Mouse (Mus musculus) neural tube, embryonic 11.5 days (tissue): ENCODE data around the gene Csrnp3. TPM values are rescaled to one million over a fixed set of nuclear protein-coding genes. Genes with fewer than 3 reads are reported as not detected.
A peak's percentile ranks its signal among the peaks of the same experiment; 100 is the strongest.

Experiments
- ATAC-seq: fragments of 200-750 bp; cut with Nextera tagmentation; 2 replicates; pipeline ENCODE4 v1.8.0; 2017; ENCODE audit warnings: moderate number of reproducible peaks, mild to moderate bottlenecking, moderate TSS enrichment, moderate library complexity; ENCODE audit not compliant: insufficient read depth, low FRiP score, low TSS enrichment
- DNase-seq: peaks from one replicate; pipeline ENCODE4 v3.0.0-alpha.2; 2015; ENCODE audit warnings: low spot score
- H3K27ac ChIP-seq: fragments of 300-500 bp; sonication (generic); 2 replicates; pipeline ENCODE4 v1.5.1; 2014; ENCODE audit warnings: low read depth, mild to moderate bottlenecking, low read length
- H3K27me3 ChIP-seq: fragments of 300-500 bp; sonication (generic); 2 replicates; pipeline ENCODE4 v1.6.1; 2014; ENCODE audit warnings: mild to moderate bottlenecking, low read length, mixed read lengths; ENCODE audit not compliant: control insufficient read depth, insufficient read depth
- H3K36me3 ChIP-seq: fragments of 300-500 bp; sonication (generic); 2 replicates; pipeline ENCODE4 v1.6.1; 2014; ENCODE audit warnings: mild to moderate bottlenecking, low read length, moderate library complexity, mixed read lengths; ENCODE audit not compliant: control insufficient read depth, insufficient read depth
- H3K4me1 ChIP-seq: fragments of 300-500 bp; sonication (generic); 2 replicates; pipeline ENCODE4 v1.6.1; 2014; ENCODE audit warnings: low read length, mixed read lengths; ENCODE audit not compliant: control insufficient read depth, insufficient read depth
- H3K4me2 ChIP-seq: fragments of 300-500 bp; sonication (generic); 2 replicates; pipeline ENCODE4 v1.6.1; 2014; ENCODE audit warnings: low read depth, mild to moderate bottlenecking, moderate library complexity
- H3K4me3 ChIP-seq: fragments of 300-500 bp; sonication (generic); 2 replicates; pipeline ENCODE4 v1.5.1; 2014; ENCODE audit warnings: low read depth, low read length
- H3K9ac ChIP-seq: fragments of 300-500 bp; sonication (generic); 2 replicates; pipeline ENCODE4 v1.6.1; 2014; ENCODE audit warnings: mild to moderate bottlenecking, low read length
- H3K9me3 ChIP-seq: fragments of 300-500 bp; sonication (generic); 2 replicates; pipeline ENCODE4 v1.6.1; 2016; ENCODE audit warnings: low read length; ENCODE audit not compliant: control insufficient read depth
- WGBS: fragments of 180-500 bp; shearing (Covaris S2); extraction: QIAGEN DNeasy Blood & Tissue Kit; methylation state at CpG from one replicate; pipeline ENCODE4 v1.1.7; 2014; 5-methylcytosine and 5-hydroxymethylcytosine counted together
- polyA plus RNA-seq: library from polyadenylated mRNA; unstranded; fragments of >200 nt; fragmentation: Nextera tagmentation; extraction: Ambion mirVana; gene quantifications from 2 replicates; pipeline ENCODE4 v1.2.1, GENCODE M21; 2014

Gene Csrnp3
- polyA plus RNA-seq, 1 experiment from 2014 or later: 16.7 TPM

- 70% methylated on average over 8 of the region's 8 CpGs for WGBS
- ATAC-seq: no peak
Measured at GRCm38 (mm10) chr2:65926935-65927708, 81.6 kb downstream of the Csrnp3 start.

GRCm38 (mm10) chr2:65929286-65929685 is 83.7 kb downstream of the Csrnp3 start:
- no peak for DNase-seq
- Histone ChIP-seq H3K9me3 (no peaks in the 10 kb centered on the region), H3K4me1 (peaks cover 8% of the 10 kb centered on the region), H3K4me2 (no peak overlapping the region), H3K9ac (no peak overlapping the region), H3K36me3 (no peaks in the 10 kb centered on the region), H3K27me3 (no peaks in the 10 kb centered on the region), H3K27ac (no peak overlapping the region; the same call in 1 of the 2 replicates), H3K4me3 (no peak overlapping the region)
- ATAC-seq: no peak
- 36% methylated on average over 3 of the region's 3 CpGs for WGBS

More at GRCm38 (mm10) chr2:65926935-65927708, 81.6 kb downstream of the Csrnp3 start:
- Histone ChIP-seq H3K4me2 (no peak overlapping the region), H3K27me3 (no peaks in the 10 kb centered on the region), H3K9me3 (no peaks in the 10 kb centered on the region), H3K4me3 (no peak overlapping the region), H3K36me3 (no peaks in the 10 kb centered on the region), H3K4me1 (peaks cover 8% of the 10 kb centered on the region), H3K27ac (no peak overlapping the region), H3K9ac (no peak overlapping the region)
- DNase-seq: no peak

- H3K9me3 ChIP-seq: no peaks in the 10 kb centered on the region
- peak; percentile 66 for DNase-seq
- peak overlapping the region; percentile 33 for H3K4me2 ChIP-seq
- peaks cover 8% of the 10 kb centered on the region for H3K4me1 ChIP-seq
- no peaks in the 10 kb centered on the region for H3K27me3 ChIP-seq
- peak overlapping the region; percentile 74 for H3K27ac ChIP-seq
- H3K36me3 ChIP-seq: no peaks in the 10 kb centered on the region
- WGBS: 27% methylated on average over 11 of the region's 11 CpGs
- peak overlapping the region; percentile 18; the same call in 1 of the 2 replicates for H3K9ac ChIP-seq
- peak; percentile 73 for ATAC-seq
- peak overlapping the region; percentile 12; the same call in 1 of the 2 replicates for H3K4me3 ChIP-seq
Measured at GRCm38 (mm10) chr2:65929927-65930326, 84.4 kb downstream of the Csrnp3 start.

GRCm38 (mm10) chr2:65931313-65931712 is 85.7 kb downstream of the Csrnp3 start:
- Histone ChIP-seq H3K36me3 (no peaks in the 10 kb centered on the region), H3K27me3 (no peaks in the 10 kb centered on the region), H3K4me1 (peaks cover 12% of the 10 kb centered on the region; the same call in 1 of the 2 replicates), H3K4me3 (peak overlapping the region; percentile 26), H3K27ac (peak overlapping the region; percentile 75), H3K9me3 (no peaks in the 10 kb centered on the region), H3K4me2 (peak overlapping the region; percentile 42), H3K9ac (peak overlapping the region; percentile 40; the same call in 1 of the 2 replicates)
- 52% methylated on average over 7 of the region's 7 CpGs for WGBS
- DNase-seq (no peak), ATAC-seq (no peak)

- WGBS: under 1% methylated on average over 11 of the region's 11 CpGs
Measured at GRCm38 (mm10) chr2:65931841-65932311, 86.3 kb downstream of the Csrnp3 start.

GRCm38 (mm10) chr2:65934099-65934498 is 88.5 kb downstream of the Csrnp3 start:
- DNase-seq (no peak), ATAC-seq (peak; percentile 35; the same call in 1 of the 2 replicates)
- Histone ChIP-seq H3K36me3 (no peaks in the 10 kb centered on the region), H3K27me3 (no peaks in the 10 kb centered on the region), H3K4me3 (no peak overlapping the region), H3K4me1 (peaks cover 19% of the 10 kb centered on the region), H3K9me3 (no peaks in the 10 kb centered on the region), H3K9ac (no peak overlapping the region), H3K4me2 (peak overlapping the region; percentile 31), H3K27ac (no peak overlapping the region)
- WGBS: 19% methylated on average over 2 of the region's 2 CpGs

More at GRCm38 (mm10) chr2:65931841-65932311, 86.3 kb downstream of the Csrnp3 start:
- Histone ChIP-seq H3K4me2 (peak overlapping the region; percentile 42), H3K4me3 (peak overlapping the region; percentile 26), H3K4me1 (peaks cover 12% of the 10 kb centered on the region; the same call in 1 of the 2 replicates), H3K9me3 (no peaks in the 10 kb centered on the region), H3K27me3 (no peaks in the 10 kb centered on the region), H3K36me3 (no peaks in the 10 kb centered on the region), H3K27ac (peak overlapping the region; percentile 75), H3K9ac (peak overlapping the region; percentile 40)
- peak; percentile 85 for DNase-seq
- ATAC-seq: peak; percentile 76

GRCm38 (mm10) chr2:65938900-65939299 is 93.3 kb downstream of the Csrnp3 start:
- WGBS: 22% methylated on average over 3 of the region's 3 CpGs
- Histone ChIP-seq H3K27ac (no peak overlapping the region), H3K9me3 (no peaks in the 10 kb centered on the region), H3K9ac (no peak overlapping the region), H3K36me3 (no peaks in the 10 kb centered on the region), H3K4me2 (no peak overlapping the region), H3K27me3 (no peaks in the 10 kb centered on the region), H3K4me3 (no peak overlapping the region), H3K4me1 (peaks cover 12% of the 10 kb centered on the region)
- ATAC-seq (no peak), DNase-seq (no peak)

GRCm38 (mm10) chr2:65940351-65940750 is 94.8 kb downstream of the Csrnp3 start:
- Histone ChIP-seq H3K4me1 (peaks cover 12% of the 10 kb centered on the region), H3K36me3 (no peaks in the 10 kb centered on the region), H3K4me2 (no peak overlapping the region), H3K9me3 (no peaks in the 10 kb centered on the region), H3K27ac (no peak overlapping the region), H3K4me3 (no peak overlapping the region), H3K27me3 (no peaks in the 10 kb centered on the region), H3K9ac (no peak overlapping the region)
- no peak for DNase-seq
- no peak for ATAC-seq
- WGBS: 92% methylated on average over 5 of the region's 5 CpGs

GRCm38 (mm10) chr2:65942346-65942745 is 96.8 kb downstream of the Csrnp3 start:
- no peak overlapping the region for H3K9ac ChIP-seq
- no peak overlapping the region for H3K4me2 ChIP-seq
- WGBS: 89% methylated on average over 4 of the region's 4 CpGs
- no peaks in the 10 kb centered on the region for H3K27me3 ChIP-seq
- H3K9me3 ChIP-seq: no peaks in the 10 kb centered on the region
- no peak overlapping the region for H3K4me3 ChIP-seq
- H3K36me3 ChIP-seq: no peaks in the 10 kb centered on the region
- peaks cover 7% of the 10 kb centered on the region for H3K4me1 ChIP-seq
- DNase-seq: no peak
- no peak for ATAC-seq
- H3K27ac ChIP-seq: no peak overlapping the region
